Mouse (Mus musculus) retina, postnatal 7 days (tissue): ENCODE data around the gene Smim8.

Experiments used
- DNase-seq: peaks from one replicate; pipeline ENCODE4 v3.0.0-alpha.2; 2012; ENCODE audit warnings: low read depth, low spot score

Smim8 gene

DNA sequence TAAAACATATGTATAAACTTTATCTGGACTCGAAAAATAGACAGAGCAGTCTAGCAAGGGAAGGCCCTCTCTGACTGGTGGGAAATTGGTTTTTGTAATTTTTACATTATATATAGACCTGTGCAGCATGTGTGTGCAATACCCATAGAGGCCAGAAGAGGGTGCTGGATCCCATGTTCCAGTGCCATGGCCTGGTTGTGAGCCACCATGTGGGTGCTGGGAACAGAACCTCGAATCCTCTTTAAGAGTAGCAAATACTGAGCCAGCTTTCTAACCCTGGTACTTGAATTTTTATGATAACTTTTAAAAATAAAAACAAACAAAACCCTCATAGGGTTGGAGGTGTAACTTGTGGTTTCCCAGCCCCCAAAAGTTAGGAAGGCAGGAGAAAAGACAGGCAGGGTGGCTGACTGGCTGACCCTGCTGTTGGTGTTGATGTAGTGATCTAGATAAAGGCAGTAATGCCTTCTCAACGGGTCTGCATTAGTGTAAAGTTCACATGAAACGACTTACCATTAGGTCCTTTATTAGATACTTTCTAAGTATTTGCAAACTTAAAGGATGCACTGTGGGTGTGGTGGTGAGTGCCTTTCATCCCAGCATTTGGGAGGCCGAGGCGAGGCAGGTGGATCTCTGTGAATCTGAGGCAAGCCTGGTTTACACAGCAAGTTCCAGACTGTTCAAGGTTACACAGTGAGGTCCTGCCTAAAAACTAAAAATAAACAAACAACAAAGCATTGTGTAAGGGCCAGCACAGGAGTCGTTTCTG is 57.9 kb downstream of the Smim8 start:
- DNase-seq = no peak

DNA sequence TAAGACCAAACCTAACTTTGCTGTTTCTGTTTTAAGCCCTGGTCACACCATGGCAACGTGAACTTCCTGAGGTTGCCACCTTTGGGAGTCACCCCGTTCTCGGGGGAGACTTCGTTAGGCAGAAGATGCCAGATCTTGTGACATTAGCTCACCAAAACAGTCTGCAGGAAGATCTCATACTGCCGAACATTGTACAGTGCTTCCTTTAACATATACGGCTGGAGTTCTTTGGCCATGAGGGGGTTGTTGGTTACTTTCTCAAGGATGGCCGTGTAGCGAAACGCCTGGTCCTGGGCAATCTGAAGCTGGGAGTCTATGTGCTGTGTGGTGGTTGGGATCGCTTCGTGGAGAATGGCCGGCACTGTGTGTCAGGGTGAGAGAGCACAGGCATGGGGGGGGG is 58.8 kb downstream of the Smim8 start:
- DNase-seq = no peak
